Mouse (Mus musculus): ENCODE measurements around the gene Ly6g5c. TPM values are rescaled to one million over a fixed set of nuclear protein-coding genes. Genes with fewer than 3 reads are reported as not detected.

Gene Ly6g5c
- polyA plus RNA-seq, 1 experiment from 2014 or later = not detected

Other genes starting within 250 kb of the Ly6g5c start
- gene Cfb, start 245.8 kb upstream of the Ly6g5c start, polyA plus RNA-seq (2017; shearing (Covaris generic)) = not detected
- gene Zbtb12, start 228.8 kb upstream of the Ly6g5c start, polyA plus RNA-seq (2017; shearing (Covaris generic)) = 0.21 TPM
- gene Gm20547, start 226.2 kb upstream of the Ly6g5c start, polyA plus RNA-seq (2017; shearing (Covaris generic)) = not detected
- 1.2 TPM for gene C2, start 210.0 kb upstream of the Ly6g5c start, polyA plus RNA-seq (2017; shearing (Covaris generic))
- gene Ehmt2, start 209.8 kb upstream of the Ly6g5c start, polyA plus RNA-seq (2017; shearing (Covaris generic)) = 57.8 TPM
- not detected for gene Slc44a4, start 193.8 kb upstream of the Ly6g5c start, polyA plus RNA-seq (2017; shearing (Covaris generic))
- gene Neu1, start 177.0 kb upstream of the Ly6g5c start, polyA plus RNA-seq (2017; shearing (Covaris generic)) = 74.6 TPM
- gene Hspa1b, start 149.0 kb upstream of the Ly6g5c start, polyA plus RNA-seq (2017; shearing (Covaris generic)) = 2,452 TPM
- 125 TPM for gene Gm20481, start 138.4 kb upstream of the Ly6g5c start, polyA plus RNA-seq (2017; shearing (Covaris generic))
- gene Hspa1a, start 136.1 kb upstream of the Ly6g5c start, polyA plus RNA-seq (2017; shearing (Covaris generic)) = 1,550 TPM
- not detected for gene Hspa1l, start 135.6 kb upstream of the Ly6g5c start, polyA plus RNA-seq (2017; shearing (Covaris generic))
- gene Lsm2, start 126.4 kb upstream of the Ly6g5c start, polyA plus RNA-seq (2017; shearing (Covaris generic)) = 47.6 TPM
- 182 TPM for gene Vars, start 107.3 kb upstream of the Ly6g5c start, polyA plus RNA-seq (2017; shearing (Covaris generic))
- 0.10 TPM for gene Vwa7, start 91.7 kb upstream of the Ly6g5c start, polyA plus RNA-seq (2017; shearing (Covaris generic))
- gene Sapcd1, start 80.3 kb upstream of the Ly6g5c start, polyA plus RNA-seq (2017; shearing (Covaris generic)) = not detected
- gene Msh5, start 61.5 kb upstream of the Ly6g5c start, polyA plus RNA-seq (2017; shearing (Covaris generic)) = 2.2 TPM
- gene Clic1, start 58.3 kb upstream of the Ly6g5c start, polyA plus RNA-seq (2017; shearing (Covaris generic)) = 305 TPM
- 1.00 TPM for gene Ddah2, start 49.2 kb upstream of the Ly6g5c start, polyA plus RNA-seq (2017; shearing (Covaris generic))
- gene Ly6g6c, start 42.9 kb upstream of the Ly6g5c start, polyA plus RNA-seq (2017; shearing (Covaris generic)) = not detected
- gene Mpig6b, start 42.1 kb upstream of the Ly6g5c start, polyA plus RNA-seq (2017; shearing (Covaris generic)) = not detected
- gene Ly6g6e, start 31.4 kb upstream of the Ly6g5c start, polyA plus RNA-seq (2017; shearing (Covaris generic)) = not detected
- gene Ly6g6d, start 30.2 kb upstream of the Ly6g5c start, polyA plus RNA-seq (2017; shearing (Covaris generic)) = not detected
- gene Ly6g6f, start 22.7 kb upstream of the Ly6g5c start, polyA plus RNA-seq (2017; shearing (Covaris generic)) = not detected
- gene Abhd16a, start 19.0 kb upstream of the Ly6g5c start, polyA plus RNA-seq (2017; shearing (Covaris generic)) = 88.6 TPM
- 2.1 TPM for gene Ly6g5b, start 7.1 kb downstream of the Ly6g5c start, polyA plus RNA-seq (2017; shearing (Covaris generic))
- gene Gpank1, start 13.2 kb downstream of the Ly6g5c start, polyA plus RNA-seq (2017; shearing (Covaris generic)) = 43.9 TPM
- 190 TPM for gene Csnk2b, start 13.8 kb downstream of the Ly6g5c start, polyA plus RNA-seq (2017; shearing (Covaris generic))
- gene D17H6S53E, start 18.1 kb downstream of the Ly6g5c start, polyA plus RNA-seq (2017; shearing (Covaris generic)) = 0.75 TPM
- gene Apom, start 23.8 kb downstream of the Ly6g5c start, polyA plus RNA-seq (2017; shearing (Covaris generic)) = not detected
- 75.1 TPM for gene Bag6, start 26.9 kb downstream of the Ly6g5c start, polyA plus RNA-seq (2017; shearing (Covaris generic))
- 38.6 TPM for gene Prrc2a, start 56.6 kb downstream of the Ly6g5c start, polyA plus RNA-seq (2017; shearing (Covaris generic))
- gene Aif1, start 67.8 kb downstream of the Ly6g5c start, polyA plus RNA-seq (2017; shearing (Covaris generic)) = not detected
- 1.6 TPM for gene Lst1, start 80.2 kb downstream of the Ly6g5c start, polyA plus RNA-seq (2017; shearing (Covaris generic))
- 849 TPM for gene Ltb, start 86.2 kb downstream of the Ly6g5c start, polyA plus RNA-seq (2017; shearing (Covaris generic))
- gene Tnf, start 93.7 kb downstream of the Ly6g5c start, polyA plus RNA-seq (2017; shearing (Covaris generic)) = 107 TPM
- gene Lta, start 97.1 kb downstream of the Ly6g5c start, polyA plus RNA-seq (2017; shearing (Covaris generic)) = 42.5 TPM
- not detected for gene Gm16181, start 112.6 kb downstream of the Ly6g5c start, polyA plus RNA-seq (2017; shearing (Covaris generic))
- 4.8 TPM for gene Atp6v1g2, start 125.4 kb downstream of the Ly6g5c start, polyA plus RNA-seq (2017; shearing (Covaris generic))
- 18.7 TPM for gene Nfkbil1, start 127.5 kb downstream of the Ly6g5c start, polyA plus RNA-seq (2017; shearing (Covaris generic))
- gene Ddx39b, start 133.5 kb downstream of the Ly6g5c start, polyA plus RNA-seq (2017; shearing (Covaris generic)) = 170 TPM
- gene H2-D1, start 154.5 kb downstream of the Ly6g5c start, polyA plus RNA-seq (2017; shearing (Covaris generic)) = 6,438 TPM
- gene H2-Q1, start 212.1 kb downstream of the Ly6g5c start, polyA plus RNA-seq (2017; shearing (Covaris generic)) = 0.26 TPM
- gene H2-Q2, start 234.0 kb downstream of the Ly6g5c start, polyA plus RNA-seq (2017; shearing (Covaris generic)) = 47.9 TPM

All from effector memory CD4-positive, alpha-beta T cell, adult 5 months (primary cell).